Mouse (Mus musculus) myocyte (in vitro differentiated cells): ENCODE results near the gene Il10. TPM values are rescaled to one million over a fixed set of nuclear protein-coding genes. Genes with fewer than 3 reads are reported as not detected.

Experiments used
- H3K27me3 ChIP-seq: one replicate; pipeline ENCODE4 v1.6.1; 2011; ENCODE audit not compliant: control insufficient read depth, insufficient read depth, insufficient read length
- H3K36me3 ChIP-seq: one replicate; pipeline ENCODE4 v1.6.1; 2011; ENCODE audit not compliant: control insufficient read depth, insufficient read depth
- H3K4me2 ChIP-seq: one replicate; pipeline ENCODE4 v1.6.1; 2011; ENCODE audit warnings: low read depth, control low read depth
- H3K4me3 ChIP-seq: one replicate; pipeline ENCODE4 v1.5.1; 2011; ENCODE audit warnings: mild to moderate bottlenecking, control low read depth, moderate library complexity
- H3K79me2 ChIP-seq: one replicate; pipeline ENCODE4 v1.6.1; 2011; ENCODE audit not compliant: control insufficient read depth, insufficient read depth
- H3ac ChIP-seq: one replicate; pipeline ENCODE4 v1.6.1; 2011; ENCODE audit not compliant: control insufficient read depth, insufficient read length
- CEBPB ChIP-seq: IDR thresholded peaks from 2 replicates; pipeline ENCODE4 v1.6.1; 2011; ENCODE audit warnings: mild to moderate bottlenecking, moderate library complexity; ENCODE audit not compliant: poor library complexity, insufficient read depth, severe bottlenecking
- E2F4 ChIP-seq: IDR thresholded peaks from one replicate; pipeline ENCODE4 v1.6.1; 2011; ENCODE audit warnings: mild to moderate bottlenecking, control low read depth, moderate library complexity; ENCODE audit not compliant: insufficient read depth
- MAX ChIP-seq: IDR thresholded peaks from one replicate; pipeline ENCODE4 v1.6.1; 2011; ENCODE audit warnings: low read depth, mild to moderate bottlenecking, control low read depth
- MYOD1 ChIP-seq, 3 experiments: IDR thresholded peaks; one replicate each; pipeline ENCODE4 v1.6.1; 2011; ENCODE audit warnings: control low read depth in 2 of 3, low read depth in 2 of 3, mild to moderate bottlenecking in 2 of 3, moderate library complexity in 1 of 3; ENCODE audit not compliant: insufficient read length in 2 of 3, control insufficient read depth in 1 of 3
- MYOG ChIP-seq, 3 experiments: IDR thresholded peaks; one replicate each; pipeline ENCODE4 v1.6.1; 2011; ENCODE audit warnings: control low read depth in 2 of 3, low read depth in 2 of 3, mild to moderate bottlenecking in 2 of 3; ENCODE audit not compliant: insufficient read length in 2 of 3, control insufficient read depth in 1 of 3, insufficient read depth in 1 of 3
- POLR2A ChIP-seq: IDR thresholded peaks from one replicate; pipeline ENCODE4 v1.6.1; 2011; ENCODE audit warnings: low read depth, mild to moderate bottlenecking, control low read depth, moderate library complexity; ENCODE audit not compliant: insufficient read length
- POLR2AphosphoS2 ChIP-seq: IDR thresholded peaks from one replicate; pipeline ENCODE4 v1.6.1; 2011; ENCODE audit warnings: low read depth, control low read depth; ENCODE audit not compliant: insufficient read length
- REST ChIP-seq: IDR thresholded peaks from one replicate; pipeline ENCODE4 v1.6.1; 2011; ENCODE audit warnings: mild to moderate bottlenecking, control low read depth, moderate library complexity; ENCODE audit not compliant: insufficient read depth, insufficient read length
- SRF ChIP-seq: IDR thresholded peaks from one replicate; pipeline ENCODE4 v1.6.1; 2011; ENCODE audit warnings: low read depth; ENCODE audit not compliant: control insufficient read depth, insufficient read length
- TCF12 ChIP-seq: IDR thresholded peaks from one replicate; pipeline ENCODE4 v1.6.1; 2011; ENCODE audit warnings: mild to moderate bottlenecking, control low read depth; ENCODE audit not compliant: poor library complexity, insufficient read depth, severe bottlenecking
- TCF3 ChIP-seq: IDR thresholded peaks from one replicate; pipeline ENCODE4 v1.6.1; 2011; ENCODE audit warnings: low read depth, control low read depth; ENCODE audit not compliant: insufficient read length
- USF1 ChIP-seq: IDR thresholded peaks from one replicate; pipeline ENCODE4 v1.6.1; 2011; ENCODE audit warnings: low read depth, mild to moderate bottlenecking, control low read depth, moderate library complexity
- polyA plus RNA-seq: library from polyadenylated mRNA; unstranded; fragments of >200 nt; fragmentation: generic; extraction: Trizol; gene quantifications from one replicate; pipeline ENCODE4 v1.2.1, GENCODE M21; 2012; ENCODE audit warnings: missing spikeins

The Il10 gene
- polyA plus RNA-seq, 1 experiment = not detected

DNA sequence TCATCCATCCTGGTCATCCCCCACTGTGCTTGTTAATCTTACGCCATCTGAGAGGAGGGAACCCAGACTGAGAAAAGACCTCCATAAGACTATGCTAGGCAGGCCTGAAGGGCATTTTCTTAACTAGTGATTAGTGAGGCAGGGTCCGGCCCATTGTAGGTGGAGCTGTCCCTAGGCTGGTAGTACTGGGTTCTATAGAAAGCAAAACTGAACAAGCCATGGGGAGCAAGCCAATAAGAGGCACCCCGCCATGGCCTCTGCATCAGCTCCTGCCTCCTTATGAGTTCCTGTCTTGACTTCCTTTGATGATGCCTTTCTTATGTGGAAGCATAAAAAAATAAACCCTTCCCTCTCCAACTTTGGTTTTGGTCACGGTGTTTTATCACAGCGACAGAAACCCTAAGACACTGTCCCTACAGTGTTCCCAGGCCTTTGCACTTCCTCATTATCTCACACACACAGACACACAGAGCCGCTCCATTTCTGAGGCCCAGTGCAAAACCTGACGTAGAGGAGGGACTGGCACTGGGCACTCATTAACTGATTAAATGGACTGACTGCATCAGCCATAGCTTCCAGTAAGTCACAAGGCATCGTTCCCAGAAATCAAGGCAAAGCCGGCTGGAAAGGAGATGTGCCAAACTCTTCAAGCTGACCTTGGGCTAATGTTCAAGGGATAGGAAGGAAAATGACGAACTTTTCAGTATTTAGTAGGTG, 48.5 kb downstream of the Il10 start:
- H3K27me3 ChIP-seq = no peaks in the 10 kb centered on the region
- H3K4me2 ChIP-seq = no peak overlapping the region
- no peaks in the 10 kb centered on the region for H3K36me3 ChIP-seq
- TF ChIP-seq POLR2AphosphoS2 (no peak), USF1 (no peak), POLR2A (no peak), MYOG (IDR thresholded peaks at IDR 0.05; ENCODE audit: control insufficient read depth in 1 of 3, insufficient read depth in 1 of 3, insufficient read length in 2 of 3, low read depth in 2 of 3) (no peak), MYOD1 (IDR thresholded peaks at IDR 0.05; ENCODE audit: control insufficient read depth in 1 of 3, insufficient read length in 2 of 3, low read depth in 2 of 3) (no peak), CEBPB (no peak), MAX (no peak), E2F4 (no peak), REST (no peak), TCF3 (no peak)
- no peak overlapping the region for H3ac ChIP-seq
- H3K4me3 ChIP-seq = no peak overlapping the region
- H3K79me2 ChIP-seq = peaks cover 90% of the 10 kb centered on the region

GRCm38 (mm10) chr1:131069010-131069409, 49.4 kb downstream of the Il10 start:
- TF ChIP-seq USF1 = no peak
- TF ChIP-seq SRF = no peak
- TF ChIP-seq POLR2AphosphoS2 = no peak
- no peak for TF ChIP-seq CEBPB
- no peak for TF ChIP-seq TCF3
- TF ChIP-seq MAX = no peak
- Histone ChIP-seq H3K36me3 (no peaks in the 10 kb centered on the region), H3K79me2 (peaks cover 93% of the 10 kb centered on the region), H3K4me2 (no peak overlapping the region), H3K27me3 (no peaks in the 10 kb centered on the region), H3K4me3 (no peak overlapping the region), H3ac (no peak overlapping the region)

DNA sequence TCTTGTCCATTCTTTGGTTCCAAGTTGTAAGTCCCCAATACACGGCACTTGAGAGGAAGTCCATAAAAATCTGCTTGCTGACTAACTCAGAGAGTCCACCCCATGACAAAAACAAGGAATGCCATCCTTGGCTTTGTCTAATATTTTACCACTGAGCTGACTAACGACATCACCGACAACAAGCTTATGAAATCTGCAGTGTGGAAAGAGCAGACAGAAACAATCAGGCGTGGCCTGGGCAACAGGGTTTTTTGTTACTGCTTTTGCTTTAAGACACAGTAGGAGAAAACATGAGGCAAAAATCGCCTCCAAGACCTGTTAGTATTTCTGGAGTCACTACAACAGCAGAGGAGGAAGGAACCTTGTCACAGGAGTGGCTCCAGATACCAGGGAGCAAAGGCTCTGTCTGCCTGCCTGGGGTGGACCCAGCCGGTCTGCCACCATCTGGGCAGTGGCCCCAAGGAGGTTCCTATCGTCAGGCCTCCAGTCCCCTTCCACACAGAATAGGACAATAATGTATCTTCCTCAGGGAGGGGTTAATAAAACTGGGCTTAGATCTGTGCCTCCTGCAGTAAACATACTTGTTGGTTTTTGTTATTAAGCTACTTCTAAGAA, 52.8 kb downstream of the Il10 start:
- no peak overlapping the region for H3ac ChIP-seq
- H3K79me2 ChIP-seq = peaks cover 99% of the 10 kb centered on the region
- H3K36me3 ChIP-seq = no peaks in the 10 kb centered on the region
- no peak overlapping the region for H3K4me3 ChIP-seq
- H3K4me2 ChIP-seq = peak overlapping the region; percentile 16
- H3K27me3 ChIP-seq = no peaks in the 10 kb centered on the region
- no peak for TF ChIP-seq POLR2AphosphoS2
- no peak for TF ChIP-seq MAX
- no peak for TF ChIP-seq MYOG (IDR thresholded peaks at IDR 0.05; ENCODE audit: control insufficient read depth in 1 of 3, insufficient read depth in 1 of 3, insufficient read length in 2 of 3, low read depth in 2 of 3)
- TF ChIP-seq CEBPB = no peak
- TF ChIP-seq MYOD1 (IDR thresholded peaks at IDR 0.05; ENCODE audit: control insufficient read depth in 1 of 3, insufficient read length in 2 of 3, low read depth in 2 of 3) = no peak
- TF ChIP-seq TCF12 = no peak
- TF ChIP-seq USF1 = no peak
- no peak for TF ChIP-seq POLR2A
- no peak for TF ChIP-seq REST
- no peak for TF ChIP-seq SRF
- TF ChIP-seq E2F4 = no peak
- no peak for TF ChIP-seq TCF3

DNA sequence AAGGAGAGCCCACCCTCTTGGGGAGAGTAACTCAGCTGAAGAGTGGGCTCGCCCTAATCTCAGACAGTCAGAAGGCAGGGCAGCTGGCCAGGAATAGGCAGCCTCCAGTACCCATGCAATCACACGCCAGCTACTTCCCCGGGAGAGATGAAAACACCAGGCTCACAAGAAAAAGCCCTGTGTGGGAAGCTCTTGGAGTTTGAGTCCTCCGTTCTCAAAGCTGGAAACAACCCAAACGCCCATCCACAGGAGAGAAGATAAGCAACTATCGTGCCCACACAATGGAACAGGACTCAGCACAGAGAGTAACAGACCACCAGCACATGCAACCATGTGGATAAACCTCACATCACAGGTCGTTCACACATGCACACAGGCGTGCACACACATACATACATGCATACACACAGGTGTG, 54.9 kb downstream of the Il10 start:
- no peaks in the 10 kb centered on the region for H3K36me3 ChIP-seq
- no peaks in the 10 kb centered on the region for H3K27me3 ChIP-seq
- peaks cover 99% of the 10 kb centered on the region for H3K79me2 ChIP-seq
- TF ChIP-seq MYOG (IDR thresholded peaks at IDR 0.05; ENCODE audit: control insufficient read depth in 1 of 3, insufficient read depth in 1 of 3, insufficient read length in 2 of 3, low read depth in 2 of 3) (no peak), TCF12 (no peak), POLR2A (no peak), CEBPB (no peak), TCF3 (no peak), MYOD1 (IDR thresholded peaks at IDR 0.05; ENCODE audit: control insufficient read depth in 1 of 3, insufficient read length in 2 of 3, low read depth in 2 of 3) (no peak), SRF (no peak), REST (no peak), E2F4 (no peak), POLR2AphosphoS2 (no peak), MAX (no peak), USF1 (no peak)
- no peak overlapping the region for H3K4me3 ChIP-seq
- H3K4me2 ChIP-seq = no peak overlapping the region
- H3ac ChIP-seq = no peak overlapping the region

Other genes with a start within 250 kb of the Il10 start
- gene Fcamr, start 218.9 kb upstream of the Il10 start, polyA plus RNA-seq = not detected
- 0.01 TPM for gene Pigr, start 193.2 kb upstream of the Il10 start, polyA plus RNA-seq
- not detected for gene Fcmr, start 154.2 kb upstream of the Il10 start, polyA plus RNA-seq
- not detected for gene Il24, start 132.4 kb upstream of the Il10 start, polyA plus RNA-seq
- not detected for gene Il20, start 108.4 kb upstream of the Il10 start, polyA plus RNA-seq
- gene Il19, start 79.7 kb upstream of the Il10 start, polyA plus RNA-seq = 0.11 TPM
- 123 TPM for gene Mapkapk2, start 78.0 kb downstream of the Il10 start, polyA plus RNA-seq
- gene Dyrk3, start 118.5 kb downstream of the Il10 start, polyA plus RNA-seq = 2.7 TPM
- 32.6 TPM for gene Eif2d, start 133.3 kb downstream of the Il10 start, polyA plus RNA-seq
- 9.8 TPM for gene Rassf5, start 225.4 kb downstream of the Il10 start, polyA plus RNA-seq